ENCODE assay signal across 13 mouse cellular contexts in genomic region chr2:164437710-164438109, GRCm38 (mm10). TPM values are rescaled to one million over a fixed set of nuclear protein-coding genes. Genes with fewer than 3 reads are reported as not detected.
A peak's percentile ranks its signal among the peaks of the same experiment; 100 is the strongest.
DNase-seq lines count a peak whose midpoint lies in the region; ATAC-seq and TF ChIP-seq lines count a peak whose summit lies in the region.
"Had no signal": no experiment of that assay in that cellular context is flagged by ENCODE, and none has a peak within 500 bp of the region (broad histone marks: within the 10 kb centered on the region; RNA-seq: fewer than 3 reads in every experiment).

No protein-coding gene starts in this region.

- H3K4me2 ChIP-seq in limb, embryonic 15.5 days, result no peak overlapping the region
- H3K4me2 ChIP-seq in intestine, embryonic 16.5 days (ENCODE audit: low read depth, low read length), result peak overlapping the region; percentile 84

- no peak for ATAC-seq in limb, embryonic 15.5 days (ENCODE audit: insufficient number of reproducible peaks, low FRiP score, low TSS enrichment, low read depth)
- peak; percentile 78 for ATAC-seq in intestine, embryonic 16.5 days
- no peak for ATAC-seq in frontal cortex, adult (ENCODE audit: low TSS enrichment)

- TF ChIP-seq CTCF in small intestine, adult 2 months (IDR thresholded peaks at IDR 0.05; ENCODE audit: extremely low read depth, insufficient read length, insufficient replicate concordance, low read depth, low read length), result no peak

- peaks cover 91% of the 10 kb centered on the region for H3K4me1 ChIP-seq in limb, embryonic 15.5 days
- peaks cover 87% of the 10 kb centered on the region for H3K4me1 ChIP-seq in limb, embryonic 10.5 days
- H3K4me1 ChIP-seq in intestine, embryonic 16.5 days (ENCODE audit: control insufficient read depth, insufficient read depth, low read length), result peaks cover 58% of the 10 kb centered on the region
- H3K4me1 ChIP-seq in small intestine, adult 2 months (ENCODE audit: control insufficient read depth, insufficient read depth, insufficient read length, low read length), result peaks cover 60% of the 10 kb centered on the region

- H3K27ac ChIP-seq in limb, embryonic 15.5 days, result peak overlapping the region; percentile 86
- no peak overlapping the region for H3K27ac ChIP-seq in limb, embryonic 10.5 days
- peak overlapping the region; percentile 95 for H3K27ac ChIP-seq in intestine, embryonic 16.5 days (ENCODE audit: low read length)
- peak overlapping the region; percentile 98 for H3K27ac ChIP-seq in small intestine, adult 2 months (ENCODE audit: insufficient read depth, low read depth, low read length)

- no peak overlapping the region for H3K4me3 ChIP-seq in limb, embryonic 15.5 days
- no peak overlapping the region for H3K4me3 ChIP-seq in limb, embryonic 10.5 days
- H3K4me3 ChIP-seq in intestine, embryonic 16.5 days (ENCODE audit: low read length), result peak overlapping the region; percentile 30
- H3K4me3 ChIP-seq in small intestine, adult 2 months (ENCODE audit: low read depth, low read length), result peak overlapping the region; percentile 25; the same call in 1 of the 2 replicates
- H3K4me3 ChIP-seq: megakaryocyte, embryonic 14.5 days had no signal

- DNase-seq in limb, embryonic 10.5 days (ENCODE audit: low spot score), result no peak
- peak; percentile 78 for DNase-seq in kidney, postnatal 14 days
- DNase-seq in frontal cortex, adult 2 months (ENCODE audit: extremely low spot score in 1 of 2, low spot score in 1 of 2), result no peak
- DNase-seq in layer of hippocampus, postnatal 36 days, result no peak
- DNase-seq: cerebellum, postnatal 10 days; heart, postnatal 4 days; thymus, postnatal 14 days had no signal

- H3K9ac ChIP-seq in limb, embryonic 15.5 days, result no peak overlapping the region
- H3K9ac ChIP-seq in intestine, embryonic 16.5 days (ENCODE audit: low read depth, low read length), result 0 out of 2 replicates have a peak overlapping the region, but pooled peaks have one; percentile 20

- 42% methylated on average over 6 of the region's 6 CpGs for WGBS in limb, embryonic 15.5 days
- 68% methylated on average over 6 of the region's 6 CpGs for WGBS in limb, embryonic 10.5 days
- WGBS in intestine, embryonic 16.5 days, result 43% methylated on average over 6 of the region's 6 CpGs
- WGBS in small intestine, adult 2 months, result 19% methylated on average over 6 of the region's 6 CpGs

- TF ChIP-seq POLR2A in small intestine, adult 2 months (IDR thresholded peaks at IDR 0.05; ENCODE audit: low read depth, low read length), result no peak

- no peaks in the 10 kb centered on the region for H3K9me3 ChIP-seq in limb, embryonic 15.5 days
- no peaks in the 10 kb centered on the region for H3K9me3 ChIP-seq in limb, embryonic 10.5 days (replicated peaks)
- H3K9me3 ChIP-seq in intestine, embryonic 16.5 days (ENCODE audit: control insufficient read depth, low read length), result no peaks in the 10 kb centered on the region
- H3K9me3 ChIP-seq: megakaryocyte, embryonic 14.5 days had no signal

- no peaks in the 10 kb centered on the region for H3K36me3 ChIP-seq in limb, embryonic 15.5 days
- no peaks in the 10 kb centered on the region for H3K36me3 ChIP-seq in limb, embryonic 10.5 days
- no peaks in the 10 kb centered on the region for H3K36me3 ChIP-seq in intestine, embryonic 16.5 days (ENCODE audit: control insufficient read depth, insufficient read depth, low read length)
- H3K36me3 ChIP-seq in small intestine, adult 2 months (ENCODE audit: control insufficient read depth, insufficient read depth, low read length), result peaks cover 6% of the 10 kb centered on the region; the same call in 1 of the 2 replicates

- H3K27me3 ChIP-seq in limb, embryonic 15.5 days, result no peaks in the 10 kb centered on the region
- H3K27me3 ChIP-seq in limb, embryonic 10.5 days (ENCODE audit: low read depth, poor library complexity, severe bottlenecking), result peaks cover 46% of the 10 kb centered on the region
- no peaks in the 10 kb centered on the region for H3K27me3 ChIP-seq in intestine, embryonic 16.5 days (replicated peaks; ENCODE audit: control insufficient read depth, insufficient read depth, low read length)
- H3K27me3 ChIP-seq in small intestine, adult 2 months (ENCODE audit: control insufficient read depth, insufficient read depth, low read length), result no peaks in the 10 kb centered on the region

RNA-seq across cellular contexts. Expression of gene Sdc4, which starts 6.0 kb away (rescaled TPM):
- polyA plus RNA-seq in limb, embryonic 15.5 days (2015; fragmentation: Nextera tagmentation; extraction: Ambion mirVana), result 107 and 110 TPM in 2 replicates
- polyA plus RNA-seq in limb, embryonic 10.5 days (2016; fragmentation: Nextera tagmentation; extraction: Ambion mirVana), result 22.1 and 24.2 TPM in 2 replicates
- 130 and 138 TPM in 2 replicates for polyA plus RNA-seq in intestine, embryonic 16.5 days (2015; fragmentation: Nextera tagmentation; extraction: Ambion mirVana)
- polyA plus RNA-seq in small intestine, adult 2 months (2012; rRNA removed), result 21.3 and 52.2 TPM in 2 replicates
- 45.0 and 46.5 TPM in 2 replicates for polyA plus RNA-seq in frontal cortex, adult 2 months (2012; rRNA removed)
- 100 to 1,000 TPM; 102 to 129 TPM for total RNA-seq in layer of hippocampus, postnatal 36 days (2021)
- total RNA-seq: MEL had no signal

RNA-seq across cellular contexts. Expression of gene Sys1, which starts 19.1 kb away (rescaled TPM):
- polyA plus RNA-seq in limb, embryonic 15.5 days (2015; fragmentation: Nextera tagmentation; extraction: Ambion mirVana), result 54.5 and 61.2 TPM in 2 replicates
- 54.4 and 54.5 TPM in 2 replicates for polyA plus RNA-seq in limb, embryonic 10.5 days (2016; fragmentation: Nextera tagmentation; extraction: Ambion mirVana)
- polyA plus RNA-seq in intestine, embryonic 16.5 days (2015; fragmentation: Nextera tagmentation; extraction: Ambion mirVana), result 54.0 and 56.4 TPM in 2 replicates
- polyA plus RNA-seq in small intestine, adult 2 months (2012; rRNA removed), result 187 and 276 TPM in 2 replicates
- 58.1 and 59.1 TPM in 2 replicates for polyA plus RNA-seq in frontal cortex, adult 2 months (2012; rRNA removed)
- 10 to 100 TPM; 37.7 to 42.3 TPM for total RNA-seq in layer of hippocampus, postnatal 36 days (2021)

RNA-seq across cellular contexts. Expression of gene Gm20458, which starts 23.1 kb away (rescaled TPM):
- 11.0 and 12.2 TPM in 2 replicates for polyA plus RNA-seq in limb, embryonic 15.5 days (2015; fragmentation: Nextera tagmentation; extraction: Ambion mirVana)
- polyA plus RNA-seq in limb, embryonic 10.5 days (2016; fragmentation: Nextera tagmentation; extraction: Ambion mirVana), result 2.2 and 3.2 TPM in 2 replicates
- 9.8 and 11.9 TPM in 2 replicates for polyA plus RNA-seq in intestine, embryonic 16.5 days (2015; fragmentation: Nextera tagmentation; extraction: Ambion mirVana)
- polyA plus RNA-seq in small intestine, adult 2 months (2012; rRNA removed), result 35.0 and 79.8 TPM in 2 replicates
- polyA plus RNA-seq in frontal cortex, adult 2 months (2012; rRNA removed), result 9.3 and 10.0 TPM in 2 replicates
- total RNA-seq in layer of hippocampus, postnatal 36 days (2021), result 10 to 100 TPM in 1 of 2 experiments, 1 to 10 TPM in 1; 7.0 to 13.3 TPM

RNA-seq across cellular contexts. Expression of gene Matn4, which starts 32.8 kb away (rescaled TPM):
- polyA plus RNA-seq in limb, embryonic 15.5 days (2015; fragmentation: Nextera tagmentation; extraction: Ambion mirVana), result 108 and 113 TPM in 2 replicates
- 0.15 and 3.0 TPM in 2 replicates for polyA plus RNA-seq in limb, embryonic 10.5 days (2016; fragmentation: Nextera tagmentation; extraction: Ambion mirVana)
- 8.3 and 9.0 TPM in 2 replicates for polyA plus RNA-seq in intestine, embryonic 16.5 days (2015; fragmentation: Nextera tagmentation; extraction: Ambion mirVana)
- polyA plus RNA-seq in small intestine, adult 2 months (2012; rRNA removed), result 0.49 and 2.7 TPM in 2 replicates
- polyA plus RNA-seq in frontal cortex, adult 2 months (2012; rRNA removed), result 25.8 and 25.9 TPM in 2 replicates
- 10 to 100 TPM; 13.0 to 13.4 TPM for total RNA-seq in layer of hippocampus, postnatal 36 days (2021)
- total RNA-seq: MEL had no signal

RNA-seq across cellular contexts. Expression of gene Rbpjl, which starts 34.8 kb away (rescaled TPM):
- 1.2 and 1.3 TPM in 2 replicates for polyA plus RNA-seq in limb, embryonic 15.5 days (2015; fragmentation: Nextera tagmentation; extraction: Ambion mirVana)
- polyA plus RNA-seq in limb, embryonic 10.5 days (2016; fragmentation: Nextera tagmentation; extraction: Ambion mirVana), result 0.03 TPM in 1 of 2 replicates, not detected in the other
- polyA plus RNA-seq in intestine, embryonic 16.5 days (2015; fragmentation: Nextera tagmentation; extraction: Ambion mirVana), result 25.1 and 25.4 TPM in 2 replicates
- polyA plus RNA-seq in small intestine, adult 2 months (2012; rRNA removed), result 0.19 and 127 TPM in 2 replicates
- 1.7 and 1.8 TPM in 2 replicates for polyA plus RNA-seq in frontal cortex, adult 2 months (2012; rRNA removed)
- under 1 TPM; 0.35 to 0.46 TPM for total RNA-seq in layer of hippocampus, postnatal 36 days (2021)
- total RNA-seq: heart, postnatal 4 days; MEL had no signal

Comparison
In these comparisons a context has a peak if more than half of its experiments do, and no peak if none do; other contexts are left out.
1. H3K4me3 ChIP-seq: peak in intestine, embryonic 16.5 days (single experiment) and small intestine, adult 2 months (single experiment); none in limb, embryonic 15.5 days (single experiment) and limb, embryonic 10.5 days (single experiment).